Mouse (Mus musculus) Patski (cell line): ENCODE results near the gene Cdkl5. TPM values are rescaled to one million over a fixed set of nuclear protein-coding genes. Genes with fewer than 3 reads are reported as not detected.

ENCODE experiments used
- ATAC-seq: fragments of 100-300 bp; one replicate; pipeline ENCODE4 v1.8.0; 2021
- CTCF ChIA-PET: fragments of 350-600 bp; sonication (Branson Sonifier 250); formaldehyde crosslinking; loops from one replicate; lab custom pipeline; 2022; ENCODE audit warnings: inconsistent platforms; lab: Charles Lee
- POLR2A ChIA-PET: fragments of 350-600 bp; sonication (Branson Sonifier 250); formaldehyde crosslinking; loops from one replicate; lab custom pipeline; 2022; ENCODE audit warnings: antibody characterized with exemption, inconsistent platforms; lab: Charles Lee
- DNase-seq: peaks from one replicate; pipeline ENCODE4 v3.0.0-alpha.2; 2011; ENCODE audit warnings: low read depth, low spot score
- H3K27me3 ChIP-seq: fragments of 371-371 bp; one replicate; pipeline ENCODE4 v1.5.1; 2021
- CTCF ChIP-seq: fragments of 100-300 bp; IDR thresholded peaks from one replicate; pipeline ENCODE4 v1.5.1; 2021
- in situ Hi-C: fragments of 300-500 bp; cut with MboI; formaldehyde crosslinking; loops from 3 replicates; pipeline ENCODE4 v1.11.1; 2018; ENCODE audit warnings: low pct_unique_long_range_greater_than_20kb, mixed read lengths
- polyA plus RNA-seq: library from polyadenylated mRNA; unstranded; gene quantifications from one replicate; pipeline ENCODE4 v1.2.3, GENCODE M21; 2021

The Cdkl5 gene
- polyA plus RNA-seq, 1 experiment from 2014 or later = 6.9 TPM

GRCm38 (mm10) chrX:160993749-160994539 is 560 bp downstream of the Cdkl5 start:
- DNase-seq (no peak), ATAC-seq (peak; percentile 7)
- ChIA-PET POLR2A (interaction anchor here (0.6 kb wide), 1 partner anchor 48 kb away, joined by 3 read pairs; no protein-coding TSS in a partner anchor), CTCF (interaction anchor here (1.4 kb wide), 1 partner anchor 20 kb away, joined by 3 read pairs; no protein-coding TSS in a partner anchor)
- TF ChIP-seq CTCF = no peak
- in situ Hi-C loops = no loop called here
- H3K27me3 ChIP-seq = peaks cover 20% of the 10 kb centered on the region

- in situ Hi-C loops = no loop called here
- no peak for DNase-seq
- TF ChIP-seq CTCF = no peak
- ATAC-seq = no peak
- ChIA-PET CTCF (interaction anchor here (0.9 to 1.4 kb wide), 2 partner anchors 19 to 27 kb away, joined by 3 read pairs; no protein-coding TSS in a partner anchor), POLR2A (no interaction called here)
- peaks cover 20% of the 10 kb centered on the region for H3K27me3 ChIP-seq
These were observed 1.8 kb downstream of the Cdkl5 start for GRCm38 (mm10) chrX:160992703-160993102.

- peaks cover 8% of the 10 kb centered on the region for H3K27me3 ChIP-seq
- CTCF ChIA-PET = no interaction called here
- ATAC-seq = no peak
These were observed 4.2 kb downstream of the Cdkl5 start for GRCm38 (mm10) chrX:160990276-160990675.

GRCm38 (mm10) chrX:160977919-160978318 is 16.6 kb downstream of the Cdkl5 start:
- POLR2A ChIA-PET = no interaction called here
- ATAC-seq = no peak

More at GRCm38 (mm10) chrX:160990276-160990675, 4.2 kb downstream of the Cdkl5 start:
- POLR2A ChIA-PET = no interaction called here
- in situ Hi-C loops = no loop called here
- no peak for TF ChIP-seq CTCF
- no peak for DNase-seq

GRCm38 (mm10) chrX:160971991-160972545 is 22.4 kb downstream of the Cdkl5 start:
- in situ Hi-C loops = no loop called here

More at GRCm38 (mm10) chrX:160977919-160978318, 16.6 kb downstream of the Cdkl5 start:
- CTCF ChIA-PET = interaction anchor here (0.9 kb wide), 1 partner anchor 10 kb away, joined by 3 read pairs; no protein-coding TSS in a partner anchor
- TF ChIP-seq CTCF = no peak
- in situ Hi-C loops = no loop called here
- H3K27me3 ChIP-seq = peaks cover 11% of the 10 kb centered on the region
- DNase-seq = no peak

GRCm38 (mm10) chrX:160958593-160959131 is 35.8 kb downstream of the Cdkl5 start:
- DNase-seq (no peak), ATAC-seq (no peak)
- ChIA-PET CTCF (no interaction called here), POLR2A (no interaction called here)
- TF ChIP-seq CTCF = no peak
- in situ Hi-C loops = no loop called here
- peaks cover 27% of the 10 kb centered on the region for H3K27me3 ChIP-seq

More at GRCm38 (mm10) chrX:160971991-160972545, 22.4 kb downstream of the Cdkl5 start:
- CTCF ChIA-PET = no interaction called here
- TF ChIP-seq CTCF = no peak
- DNase-seq (no peak), ATAC-seq (no peak)
- H3K27me3 ChIP-seq = no peaks in the 10 kb centered on the region
- POLR2A ChIA-PET = no interaction called here

- ChIA-PET CTCF (no interaction called here), POLR2A (no interaction called here)
- DNase-seq (no peak), ATAC-seq (no peak)
- in situ Hi-C loops = no loop called here
- no peak for TF ChIP-seq CTCF
- H3K27me3 ChIP-seq = peaks cover 10% of the 10 kb centered on the region
These were observed 44.9 kb downstream of the Cdkl5 start for GRCm38 (mm10) chrX:160949583-160949982.

- ChIA-PET POLR2A (no interaction called here), CTCF (no interaction called here)
- in situ Hi-C loops = no loop called here
- peak; percentile 83 for ATAC-seq
- peak; percentile 6 for DNase-seq
- H3K27me3 ChIP-seq = peaks cover 6% of the 10 kb centered on the region
- TF ChIP-seq CTCF = no peak
These were observed 49.8 kb downstream of the Cdkl5 start for GRCm38 (mm10) chrX:160944722-160945121.

- no peak for DNase-seq
- peaks cover 31% of the 10 kb centered on the region for H3K27me3 ChIP-seq
- POLR2A ChIA-PET = no interaction called here
- ATAC-seq = peak; percentile 60
- TF ChIP-seq CTCF = peak; percentile 48
- CTCF ChIA-PET = interaction anchor here (1.0 kb wide), 1 partner anchor 10 kb away, joined by 3 read pairs; no protein-coding TSS in a partner anchor
- in situ Hi-C loops = loop anchor here (10.0 kb wide), 1 partner anchor 351 kb away; no protein-coding TSS in a partner anchor
These were observed 59.0 kb downstream of the Cdkl5 start for GRCm38 (mm10) chrX:160935541-160935940.

- ATAC-seq (no peak), DNase-seq (no peak)
- in situ Hi-C loops = loop anchor here (10.0 kb wide), 1 partner anchor 346 kb away; no protein-coding TSS in a partner anchor
- CTCF ChIA-PET = interaction anchor here (1.5 kb wide), 1 partner anchor 9 kb away, joined by 3 read pairs; no protein-coding TSS in a partner anchor
- TF ChIP-seq CTCF = peak; percentile 57
- peaks cover 28% of the 10 kb centered on the region for H3K27me3 ChIP-seq
- POLR2A ChIA-PET = no interaction called here
These were observed 63.8 kb downstream of the Cdkl5 start for GRCm38 (mm10) chrX:160930656-160931055.
